Mouse (Mus musculus) MEL (cell line): ENCODE measurements around the gene H2afy. TPM values are rescaled to one million over a fixed set of nuclear protein-coding genes. Genes with fewer than 3 reads are reported as not detected.

Experiments
- DNase-seq: peaks from one replicate; pipeline ENCODE4 v3.0.0; 2011; ENCODE audit warnings: low read depth, low spot score
- H3K27ac ChIP-seq: 2 replicates; pipeline ENCODE4 v1.5.1; 2012; ENCODE audit warnings: low read depth, mild to moderate bottlenecking, control low read depth, low read length, moderate library complexity; ENCODE audit not compliant: control insufficient read depth
- H3K27me3 ChIP-seq, 2 experiments: fragments of 150-350 bp in 1 of 2; sonication (generic) in 1 of 2; 2 replicates each; pipeline ENCODE4 v1.6.1; 2012; ENCODE audit warnings: low read length in 2 of 2, mild to moderate bottlenecking in 2 of 2, improper control_type of control experiment in 1 of 2, moderate library complexity in 1 of 2; ENCODE audit not compliant: insufficient read depth in 2 of 2, control insufficient read depth in 1 of 2
- H3K36me3 ChIP-seq, 2 experiments: 2 replicates each; pipeline ENCODE4 v1.6.1; 2012 to 2014; ENCODE audit warnings: low read length in 2 of 2, improper control_type of control experiment in 1 of 2, inconsistent platforms in 1 of 2, mild to moderate bottlenecking in 1 of 2; ENCODE audit not compliant: insufficient read depth in 2 of 2, control insufficient read depth in 1 of 2
- H3K4me1 ChIP-seq, 2 experiments: fragments of 150-350 bp in 1 of 2; sonication (generic) in 1 of 2; 2 replicates each; pipeline ENCODE4 v1.6.1; 2012; ENCODE audit warnings: low read length in 2 of 2, improper control_type of control experiment in 1 of 2, mild to moderate bottlenecking in 1 of 2; ENCODE audit not compliant: insufficient read depth in 2 of 2, control insufficient read depth in 1 of 2
- H3K4me3 ChIP-seq, 2 experiments: fragments of 150-350 bp in 1 of 2; sonication (generic) in 1 of 2; 2 replicates each; pipeline ENCODE4 v1.5.1; 2012; ENCODE audit warnings: low read depth in 2 of 2, low read length in 2 of 2, mild to moderate bottlenecking in 2 of 2, moderate library complexity in 2 of 2, control low read depth in 1 of 2, improper control_type of control experiment in 1 of 2; ENCODE audit not compliant: control insufficient read depth in 1 of 2, insufficient read depth in 1 of 2
- H3K79me2 ChIP-seq: 2 replicates; pipeline ENCODE4 v1.6.1; 2012; ENCODE audit warnings: mild to moderate bottlenecking, low read length, moderate library complexity; ENCODE audit not compliant: control insufficient read depth, poor library complexity, insufficient read depth
- H3K9ac ChIP-seq: 2 replicates; pipeline ENCODE4 v1.6.1; 2012; ENCODE audit warnings: low read depth, mild to moderate bottlenecking, control low read depth, low read length, moderate library complexity; ENCODE audit not compliant: control insufficient read depth, poor library complexity, severe bottlenecking
- H3K9me3 ChIP-seq: fragments of 150-350 bp; sonication (generic); replicated peaks from 2 replicates; pipeline ENCODE4 v1.6.1; 2012; ENCODE audit warnings: mild to moderate bottlenecking, low read length, improper control_type of control experiment, moderate library complexity; ENCODE audit not compliant: insufficient read depth
- BHLHE40 ChIP-seq: IDR thresholded peaks from 2 replicates; pipeline ENCODE4 v1.6.1; 2012; ENCODE audit warnings: low read depth, mild to moderate bottlenecking, inconsistent platforms, low read length, improper control_type of control experiment, borderline replicate concordance
- CHD2 ChIP-seq: IDR thresholded peaks from 2 replicates; pipeline ENCODE4 v1.6.1; 2011; ENCODE audit warnings: low read length, improper control_type of control experiment
- E2F4 ChIP-seq: IDR thresholded peaks from 2 replicates; pipeline ENCODE4 v1.6.1; 2011; ENCODE audit warnings: low read depth, low read length, improper control_type of control experiment, borderline replicate concordance
- ELF1 ChIP-seq: IDR thresholded peaks from 2 replicates; pipeline ENCODE4 v1.6.1; 2014; ENCODE audit warnings: low read depth, mild to moderate bottlenecking, inconsistent platforms, low read length, improper control_type of control experiment, moderate library complexity
- EP300 ChIP-seq, 2 experiments: IDR thresholded peaks; 2 replicates each; pipeline ENCODE4 v1.6.1; 2011; ENCODE audit warnings: improper control_type of control experiment in 2 of 2, low read length in 2 of 2, low read depth in 1 of 2, mild to moderate bottlenecking in 1 of 2
- ETS1 ChIP-seq: IDR thresholded peaks from 2 replicates; pipeline ENCODE4 v1.6.1; 2012; ENCODE audit warnings: low read depth, mild to moderate bottlenecking, inconsistent platforms, low read length, improper control_type of control experiment, moderate library complexity
- GATA1 ChIP-seq: IDR thresholded peaks from 2 replicates; pipeline ENCODE4 v1.6.1; 2011; ENCODE audit warnings: low read depth, low read length, improper control_type of control experiment
- HCFC1 ChIP-seq: IDR thresholded peaks from 2 replicates; pipeline ENCODE4 v1.6.1; 2012; ENCODE audit warnings: low read depth, mild to moderate bottlenecking, inconsistent platforms, low read length, improper control_type of control experiment, moderate library complexity
- JUND ChIP-seq: IDR thresholded peaks from 2 replicates; pipeline ENCODE4 v1.6.1; 2011; ENCODE audit warnings: low read depth, mild to moderate bottlenecking, improper control_type of control experiment, low read length
- KAT2A ChIP-seq: conservative IDR thresholded peaks from 2 replicates; pipeline ENCODE4 v1.6.1; 2012; ENCODE audit warnings: low read depth, low read length, improper control_type of control experiment, inconsistent platforms
- MAFK ChIP-seq: IDR thresholded peaks from 2 replicates; pipeline ENCODE4 v1.6.1; 2011; ENCODE audit warnings: low read depth, mild to moderate bottlenecking, low read length, improper control_type of control experiment, borderline replicate concordance
- MAX ChIP-seq: IDR thresholded peaks from 2 replicates; pipeline ENCODE4 v1.6.1; 2011; ENCODE audit warnings: low read length, improper control_type of control experiment
- MAZ ChIP-seq: IDR thresholded peaks from 2 replicates; pipeline ENCODE4 v1.6.1; 2012; ENCODE audit warnings: low read depth, mild to moderate bottlenecking, inconsistent platforms, low read length, improper control_type of control experiment
- MEF2A ChIP-seq: IDR thresholded peaks from 2 replicates; pipeline ENCODE4 v1.6.1; 2014; ENCODE audit warnings: low read depth, mild to moderate bottlenecking, inconsistent platforms, low read length, improper control_type of control experiment; ENCODE audit not compliant: poor library complexity, insufficient replicate concordance, severe bottlenecking; ENCODE audit errors: extremely low read depth
- MXI1 ChIP-seq: IDR thresholded peaks from 2 replicates; pipeline ENCODE4 v1.6.1; 2011; ENCODE audit warnings: mild to moderate bottlenecking, low read depth, low read length, improper control_type of control experiment
- MYC ChIP-seq: IDR thresholded peaks from 2 replicates; pipeline ENCODE4 v1.6.1; 2011; ENCODE audit warnings: low read depth, mild to moderate bottlenecking, low read length, improper control_type of control experiment, moderate library complexity
- NELFE ChIP-seq: IDR thresholded peaks from 2 replicates; pipeline ENCODE4 v1.6.1; 2011; ENCODE audit warnings: low read depth, low read length, improper control_type of control experiment
- NRF1 ChIP-seq: IDR thresholded peaks from 2 replicates; pipeline ENCODE4 v1.6.1; 2014; ENCODE audit warnings: low read depth, mild to moderate bottlenecking, inconsistent platforms, low read length, improper control_type of control experiment, moderate library complexity; ENCODE audit not compliant: poor library complexity, insufficient read depth, severe bottlenecking
- POLR2A ChIP-seq, 2 experiments: IDR thresholded peaks; 2 replicates each; pipeline ENCODE4 v1.6.1; 2011 to 2012; ENCODE audit warnings: low read length in 2 of 2, mild to moderate bottlenecking in 2 of 2, control low read depth in 1 of 2, improper control_type of control experiment in 1 of 2, low read depth in 1 of 2, moderate library complexity in 1 of 2; ENCODE audit not compliant: control insufficient read depth in 1 of 2, insufficient read depth in 1 of 2, poor library complexity in 1 of 2
- RAD21 ChIP-seq: IDR thresholded peaks from 2 replicates; pipeline ENCODE4 v1.6.1; 2011; ENCODE audit warnings: mild to moderate bottlenecking, low read depth, low read length, improper control_type of control experiment
- RCOR1 ChIP-seq: IDR thresholded peaks from 2 replicates; pipeline ENCODE4 v1.6.1; 2012; ENCODE audit warnings: low read depth, mild to moderate bottlenecking, inconsistent platforms, low read length, improper control_type of control experiment
- SIN3A ChIP-seq: IDR thresholded peaks from 2 replicates; pipeline ENCODE4 v1.6.1; 2012; ENCODE audit warnings: low read length, improper control_type of control experiment, inconsistent platforms
- TBP ChIP-seq: IDR thresholded peaks from 2 replicates; pipeline ENCODE4 v1.8.0; 2011; ENCODE audit warnings: low read depth, low read length, improper control_type of control experiment
- TCF12 ChIP-seq: IDR thresholded peaks from 2 replicates; pipeline ENCODE4 v1.6.1; 2014; ENCODE audit warnings: low read depth, mild to moderate bottlenecking, inconsistent platforms, low read length, improper control_type of control experiment, moderate library complexity
- USF1 ChIP-seq: IDR thresholded peaks from 2 replicates; pipeline ENCODE4 v1.6.1; 2014; ENCODE audit warnings: low read depth, mild to moderate bottlenecking, inconsistent platforms, low read length, improper control_type of control experiment, moderate library complexity
- USF2 ChIP-seq, 2 experiments: IDR thresholded peaks; 2 replicates each; pipeline ENCODE4 v1.6.1; 2011 to 2012; ENCODE audit warnings: improper control_type of control experiment in 2 of 2, low read length in 2 of 2, borderline replicate concordance in 1 of 2, inconsistent platforms in 1 of 2, low read depth in 1 of 2, mild to moderate bottlenecking in 1 of 2; ENCODE audit not compliant: insufficient read depth in 1 of 2
- ZMIZ1 ChIP-seq: IDR thresholded peaks from 2 replicates; pipeline ENCODE4 v1.6.1; 2012; ENCODE audit warnings: low read depth, mild to moderate bottlenecking, inconsistent platforms, low read length, improper control_type of control experiment, moderate library complexity
- ZNF384 ChIP-seq: IDR thresholded peaks from 2 replicates; pipeline ENCODE4 v1.6.1; 2012; ENCODE audit warnings: low read depth, mild to moderate bottlenecking, inconsistent platforms, low read length, improper control_type of control experiment
- polyA plus RNA-seq, 2 experiments: library from polyadenylated mRNA; stranded (reverse) in 1 of 2; unstranded in 1 of 2; fragments of >175 nt in 1 of 2; fragments of >200 nt in 1 of 2; gene quantifications; 2 replicates each; pipeline versions ENCODE4 v1.2.1 to v1.2.4; 2012; ENCODE audit warnings: low replicate concordance in 2 of 2, low read depth in 1 of 2; ENCODE audit not compliant: insufficient read length in 2 of 2, insufficient read depth in 1 of 2, missing spikeins in 1 of 2
- total RNA-seq: library from RNA; depleted of rRNA; stranded (reverse); fragments of 300-350 nt; gene quantifications from 2 replicates; pipeline ENCODE4 v1.2.3, GENCODE M21; 2012

The H2afy gene
- total and polyA plus RNA-seq, 3 experiments, result 159 to 245 TPM; not detected in 1

DNA sequence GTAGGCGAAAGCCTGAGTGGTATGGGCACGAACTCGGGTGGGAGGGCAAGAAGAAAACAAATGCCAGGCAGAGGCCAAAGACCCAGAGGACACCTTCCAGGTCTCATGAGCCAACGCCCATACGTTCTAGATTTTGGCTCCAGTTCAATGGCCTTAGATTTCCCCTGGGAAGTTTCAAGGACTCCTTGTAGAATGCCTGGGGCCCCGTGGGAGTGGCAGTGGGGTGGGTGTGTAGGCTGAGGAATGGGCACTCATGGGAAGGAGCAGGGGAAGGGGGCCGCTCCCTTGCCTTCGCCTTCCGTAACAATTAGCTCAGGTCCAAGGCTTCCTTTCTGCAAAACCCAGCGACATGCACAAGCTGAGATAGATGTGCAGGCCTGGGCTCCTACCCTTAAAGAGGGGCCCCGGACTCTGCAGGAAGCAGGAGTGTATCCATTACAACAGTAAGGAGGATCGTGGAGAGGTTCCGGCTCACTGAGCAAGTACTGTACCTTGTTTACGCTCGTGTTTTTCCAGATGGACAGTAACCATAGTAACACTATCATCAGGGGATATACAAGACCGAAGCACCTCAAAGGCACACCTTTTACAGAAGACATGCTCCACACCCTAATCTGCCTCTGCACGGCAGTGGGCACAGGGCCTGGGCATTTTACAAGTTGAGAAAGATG is 27.2 kb downstream of the H2afy start:
- Histone ChIP-seq H3K4me1 (no peaks in the 10 kb centered on the region), H3K79me2 (no peaks in the 10 kb centered on the region), H3K27ac (no peak overlapping the region), H3K4me3 (no peak overlapping the region), H3K27me3 (no peaks in the 10 kb centered on the region), H3K9ac (no peak overlapping the region), H3K9me3 (no peaks in the 10 kb centered on the region), H3K36me3 (peaks cover 0 to 4% of the 10 kb centered on the region in 2 experiments; a peak in 2 of 4 replicates)
- DNase-seq, result no peak
- TF ChIP-seq ETS1 (no peak), MYC (no peak), CHD2 (no peak), TBP (no peak), ZNF384 (no peak), MEF2A (no peak), ELF1 (no peak), ZMIZ1 (no peak), MAFK (no peak), TCF12 (no peak), BHLHE40 (no peak), NRF1 (no peak), USF2 (IDR thresholded peaks at IDR 0.05; ENCODE audit: borderline replicate concordance in 1 of 2, insufficient read depth in 1 of 2, low read depth in 1 of 2, low read length in 2 of 2) (no peak), NELFE (no peak), MXI1 (no peak), JUND (no peak), SIN3A (no peak), KAT2A (no peak)

DNA sequence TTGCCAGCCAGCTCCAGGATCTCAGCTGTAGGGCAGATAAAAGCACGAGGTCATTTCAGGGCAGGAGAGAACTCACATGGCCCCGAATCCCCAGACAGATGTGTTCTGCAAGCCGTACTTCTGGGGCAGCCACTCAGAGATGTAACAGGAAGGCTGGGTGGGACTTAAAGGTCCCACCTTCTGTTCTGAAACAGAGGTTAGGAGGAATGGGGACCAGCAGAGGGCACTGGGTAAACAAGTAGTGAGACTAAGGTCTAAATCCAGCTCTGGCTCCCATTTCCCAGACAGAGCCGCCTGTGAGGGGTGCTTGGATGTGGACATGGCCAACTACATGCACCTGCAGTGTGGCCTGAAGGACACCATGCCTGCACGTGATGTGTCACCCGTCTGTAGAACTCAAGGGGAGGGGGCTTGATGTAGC is 31.2 kb downstream of the H2afy start:
- no peaks in the 10 kb centered on the region for H3K4me1 ChIP-seq
- H3K27ac ChIP-seq, result no peak overlapping the region
- H3K9me3 ChIP-seq, result no peaks in the 10 kb centered on the region
- no peak overlapping the region for H3K9ac ChIP-seq
- DNase-seq, result no peak
- no peak overlapping the region for H3K4me3 ChIP-seq
- no peaks in the 10 kb centered on the region for H3K27me3 ChIP-seq
- no peaks in the 10 kb centered on the region for H3K79me2 ChIP-seq
- H3K36me3 ChIP-seq, result peaks cover 0 to 8% of the 10 kb centered on the region in 2 experiments; a peak in 1 of 4 replicates
- TF ChIP-seq MAX (no peak), USF1 (no peak), GATA1 (no peak), RAD21 (no peak), NRF1 (no peak), ELF1 (no peak), MAZ (no peak), E2F4 (no peak), KAT2A (no peak), ZNF384 (no peak), MYC (no peak), RCOR1 (no peak), POLR2A (IDR thresholded peaks at IDR 0.05; ENCODE audit: control insufficient read depth in 1 of 2, insufficient read depth in 1 of 2, low read depth in 1 of 2, low read length in 2 of 2, poor library complexity in 1 of 2) (no peak), ETS1 (no peak), EP300 (IDR thresholded peaks at IDR 0.05; ENCODE audit: low read depth in 1 of 2, low read length in 2 of 2) (no peak), HCFC1 (no peak)
